Comparison of ENCODE assay signal across 10 mouse cellular contexts in genomic region chr5:111893905-111894311, GRCm38 (mm10).
A peak's percentile ranks its signal among the peaks of the same experiment; 100 is the strongest.
DNase-seq lines count a peak whose midpoint lies in the region; ATAC-seq and TF ChIP-seq lines count a peak whose summit lies in the region.
"Had no signal": no experiment of that assay in that cellular context is flagged by ENCODE, and none has a peak within 500 bp of the region (broad histone marks: within the 10 kb centered on the region; RNA-seq: fewer than 3 reads in every experiment).

No protein-coding gene starts in this region.

- no peaks in the 10 kb centered on the region for H3K27me3 ChIP-seq in forebrain, embryonic 15.5 days
- no peaks in the 10 kb centered on the region; the same call in 1 of the 2 replicates for H3K27me3 ChIP-seq in liver, postnatal 0 days (ENCODE audit: insufficient read depth, low read length)
- H3K27me3 ChIP-seq: Patski had no signal

- H3K36me3 ChIP-seq in forebrain, embryonic 15.5 days = no peaks in the 10 kb centered on the region
- no peaks in the 10 kb centered on the region for H3K36me3 ChIP-seq in liver, postnatal 0 days (replicated peaks; ENCODE audit: insufficient read depth, low read length)

- intact Hi-C loops in heart, postnatal 10 days (cut with DNase I) = loop anchor here (5.0 kb wide), 2 partner anchors 92 to 482 kb away; no protein-coding TSS in a partner anchor

- peak; percentile 94 for ATAC-seq in forebrain, embryonic 15.5 days (replicated peaks)
- no peak for ATAC-seq in liver, postnatal 0 days
- ATAC-seq: Patski had no signal

- no peak for TF ChIP-seq CTCF in liver, postnatal 0 days (IDR thresholded peaks at IDR 0.05; ENCODE audit: low read depth)

- H3K4me3 ChIP-seq in forebrain, embryonic 15.5 days = peak overlapping the region; percentile 20; the same call in 1 of the 2 replicates
- no peak overlapping the region for H3K4me3 ChIP-seq in liver, postnatal 0 days (ENCODE audit: low read depth, low read length)

- H3K27ac ChIP-seq in forebrain, embryonic 15.5 days (replicated peaks) = peak overlapping the region; percentile 92
- H3K27ac ChIP-seq in liver, postnatal 0 days (ENCODE audit: low read depth) = no peak overlapping the region
- H3K27ac ChIP-seq: macrophage had no signal

- no peaks in the 10 kb centered on the region for H3K9me3 ChIP-seq in forebrain, embryonic 15.5 days
- H3K9me3 ChIP-seq in liver, postnatal 0 days (ENCODE audit: low read length) = no peaks in the 10 kb centered on the region

- peaks cover 56% of the 10 kb centered on the region for H3K4me1 ChIP-seq in forebrain, embryonic 15.5 days
- no peaks in the 10 kb centered on the region for H3K4me1 ChIP-seq in liver, postnatal 0 days (ENCODE audit: insufficient read depth)

- no peak for TF ChIP-seq EP300 in liver, postnatal 0 days (IDR thresholded peaks at IDR 0.05; ENCODE audit: low read depth)

- H3K9ac ChIP-seq in forebrain, embryonic 15.5 days (replicated peaks) = peak overlapping the region; percentile 22; the same call in 1 of the 2 replicates
- no peak overlapping the region for H3K9ac ChIP-seq in liver, postnatal 0 days (replicated peaks)

- peak; percentile 54 for DNase-seq in CD4-positive, CD25-positive, alpha-beta regulatory T cell, adult 2 months (ENCODE audit: low read depth, low spot score)
- DNase-seq in brain, adult 2 months (ENCODE audit: low read depth, low spot score) = peak; percentile 66
- peak; percentile 72 to 75 for DNase-seq in heart, postnatal 10 days
- DNase-seq in kidney, postnatal 14 days = peak; percentile 70
- peak; percentile 22 for DNase-seq in liver, postnatal 0 days
- DNase-seq in ovary, postnatal 36 days (ENCODE audit: low spot score) = peak; percentile 36
- DNase-seq in spleen, adult 12 weeks (ENCODE audit: low spot score) = no peak

- WGBS in forebrain, embryonic 15.5 days = under 1% methylated on average over 11 of the region's 11 CpGs
- WGBS in liver, postnatal 0 days (ENCODE audit: insufficient replicate concordance) = 9% methylated on average over 11 of the region's 11 CpGs

- peak overlapping the region; percentile 39 for H3K4me2 ChIP-seq in forebrain, embryonic 15.5 days (replicated peaks)
- H3K4me2 ChIP-seq in liver, postnatal 0 days (ENCODE audit: low read depth, low read length) = no peak overlapping the region
